Mouse (Mus musculus) ES-Bruce4 (cell line): ENCODE results near the gene Otub2.

Experiments
- CTCF ChIP-seq: IDR thresholded peaks from one replicate; pipeline ENCODE4 v1.8.1; 2011; ENCODE audit warnings: low read depth, low read length
- EP300 ChIP-seq: IDR thresholded peaks from 2 replicates; pipeline ENCODE4 v1.6.1; 2011; ENCODE audit warnings: low read depth, low read length; ENCODE audit not compliant: insufficient read depth
- POLR2A ChIP-seq: IDR thresholded peaks from one replicate; pipeline ENCODE4 v1.8.1; 2011; ENCODE audit warnings: low read length; ENCODE audit not compliant: insufficient read depth

DNA sequence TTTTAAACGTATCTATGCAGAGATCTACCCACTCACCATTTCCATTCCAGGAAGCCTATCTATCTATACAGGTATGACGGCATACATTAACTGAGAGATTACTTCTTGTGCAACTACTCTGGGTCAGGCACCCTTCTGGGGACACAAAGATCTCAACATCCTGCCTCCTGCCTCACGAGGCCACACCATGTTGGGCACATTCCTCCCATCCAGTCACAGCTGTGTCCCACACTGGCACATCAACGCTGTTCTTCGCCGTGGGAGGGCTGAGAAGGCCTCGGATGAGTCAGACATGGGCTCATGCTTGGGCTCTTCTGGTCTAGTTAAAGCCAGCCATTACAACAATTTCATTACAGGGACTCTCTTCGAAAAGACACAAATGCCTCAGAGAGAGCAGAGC lies 41.5 kb upstream of the Otub2 start:
- TF ChIP-seq CTCF: no peak
- TF ChIP-seq EP300: no peak
- TF ChIP-seq POLR2A: no peak
